In the genomic region with DNA sequence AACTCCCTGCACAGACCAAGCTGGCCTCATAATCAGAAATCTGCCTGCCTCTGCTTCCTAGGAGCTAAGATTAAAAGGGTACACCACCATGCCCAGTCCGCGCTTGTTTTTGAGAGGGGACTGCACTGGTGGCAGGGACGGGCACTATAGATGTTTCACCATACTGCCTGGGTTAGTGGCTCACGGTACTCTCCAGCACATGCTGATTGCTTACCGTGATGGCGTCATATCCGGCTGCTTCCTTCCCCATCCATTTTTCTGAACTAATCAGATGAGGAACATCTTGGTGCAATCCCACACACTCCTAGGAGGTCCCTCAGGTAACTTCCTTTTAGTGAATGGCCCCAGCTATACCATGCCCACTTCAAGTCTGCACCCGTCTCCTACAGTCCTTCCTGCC, we compare ENCODE assay signal across 22 mouse cellular contexts. TPM values are rescaled to one million over a fixed set of nuclear protein-coding genes. Genes with fewer than 3 reads are reported as not detected.
A peak's percentile ranks its signal among the peaks of the same experiment; 100 is the strongest.
DNase-seq lines count a peak whose midpoint lies in the region; ATAC-seq and TF ChIP-seq lines count a peak whose summit lies in the region.
"Had no signal": no experiment of that assay in that cellular context is flagged by ENCODE, and none has a peak within 500 bp of the region (broad histone marks: within the 10 kb centered on the region; RNA-seq: fewer than 3 reads in every experiment).

No protein-coding gene starts in this region.

- no peaks in the 10 kb centered on the region for H3K9me3 ChIP-seq in embryonic facial prominence, embryonic 13.5 days
- H3K9me3 ChIP-seq: embryonic facial prominence, embryonic 12.5 days had no signal

- peak overlapping the region; percentile 85; the same call in 1 of the 2 replicates for H3K27ac ChIP-seq in gastrocnemius, adult 2 months
- 0 out of 2 replicates have a peak overlapping the region, but pooled peaks have one; percentile 16 for H3K27ac ChIP-seq in embryonic facial prominence, embryonic 13.5 days

- no peak overlapping the region for H3K4me2 ChIP-seq in embryonic facial prominence, embryonic 13.5 days
- H3K4me2 ChIP-seq: embryonic facial prominence, embryonic 12.5 days; heart, embryonic 12.5 days had no signal

- no peak for DNase-seq in gastrocnemius, adult 2 months
- DNase-seq in gastrocnemius, postnatal 36 days = no peak
- DNase-seq in 416B (ENCODE audit: low read depth) = peak; percentile 33
- DNase-seq in cerebellum, postnatal 10 days = no peak
- DNase-seq in spleen, postnatal 14 days (ENCODE audit: low spot score in 2 of 2) = no peak
- DNase-seq in thymus, postnatal 25 days = no peak
- DNase-seq: adrenal gland, postnatal 14 days; cerebellum, adult 2 months; cerebellum, postnatal 14 days; embryo, embryonic 11 days; gastrocnemius, postnatal 10 days had no signal

- H3K4me3 ChIP-seq in gastrocnemius, adult 2 months = no peak overlapping the region
- no peak overlapping the region for H3K4me3 ChIP-seq in embryonic facial prominence, embryonic 13.5 days
- H3K4me3 ChIP-seq: embryonic facial prominence, embryonic 12.5 days; heart, embryonic 12.5 days had no signal

- H3K27me3 ChIP-seq in embryonic facial prominence, embryonic 13.5 days = no peaks in the 10 kb centered on the region
- H3K27me3 ChIP-seq: embryonic facial prominence, embryonic 12.5 days; Patski had no signal

- intact Hi-C loops in gastrocnemius, adult 2 months (cut with DNase I) = loop anchor here (5.0 kb wide), 1 partner anchor 43 kb away; no protein-coding TSS in a partner anchor
- intact Hi-C loops in gastrocnemius, postnatal 36 days (cut with DNase I) = no loop called here

- peaks cover 26% of the 10 kb centered on the region for H3K4me1 ChIP-seq in embryonic facial prominence, embryonic 13.5 days

- H3K36me3 ChIP-seq in embryonic facial prominence, embryonic 13.5 days = no peaks in the 10 kb centered on the region
- H3K36me3 ChIP-seq: embryonic facial prominence, embryonic 12.5 days; heart, embryonic 12.5 days had no signal

- TF ChIP-seq CTCF in gastrocnemius, adult 2 months (IDR thresholded peaks at IDR 0.05) = no peak

- WGBS in embryonic facial prominence, embryonic 13.5 days = 93% methylated on average over 8 of the region's 8 CpGs

- no peak overlapping the region for H3K9ac ChIP-seq in embryonic facial prominence, embryonic 13.5 days
- H3K9ac ChIP-seq: embryonic facial prominence, embryonic 12.5 days; heart, embryonic 12.5 days had no signal

- no peak for ATAC-seq in embryonic facial prominence, embryonic 13.5 days (ENCODE audit: insufficient number of reproducible peaks, insufficient read depth, low FRiP score, low TSS enrichment, low read depth)
- peak; percentile 59 for ATAC-seq in megakaryocyte progenitor cell, adult 5-6 weeks (replicated peaks; ENCODE audit: poor library complexity)
- ATAC-seq: activated CD4-positive, CD25-positive, alpha-beta regulatory T cell, adult 4 months; forebrain, embryonic 14.5 days; hindbrain, embryonic 16.5 days; inflammation-experienced regulatory T-cells, adult 6 months; Patski had no signal

RNA-seq across cellular contexts. Expression of gene Crispld2, which starts 52.7 kb away (rescaled TPM):
- total RNA-seq in gastrocnemius, adult 2 months (2021) = 10 to 100 TPM in 1 of 2 experiments, 1 to 10 TPM in 1; 9.5 to 19.6 TPM
- total RNA-seq in gastrocnemius, postnatal 36 days (2021) = 10 to 100 TPM in 1 of 2 experiments, 1 to 10 TPM in 1; 8.1 to 12.3 TPM
- polyA plus RNA-seq in embryonic facial prominence, embryonic 13.5 days (2015; fragmentation: Nextera tagmentation; extraction: Ambion mirVana) = 6.9 and 7.8 TPM in 2 replicates
- 0.49 and 0.54 TPM in 2 replicates for total RNA-seq in megakaryocyte progenitor cell, adult 5-6 weeks (2015)
- total RNA-seq in megakaryocyte progenitor cell, adult 5-6 weeks (2017) = 0.51 and 0.92 TPM in 2 replicates
- total RNA-seq: CH12.LX; common myeloid progenitor, adult 5-6 weeks had no signal
- polyA plus RNA-seq: activated CD4-positive, CD25-positive, alpha-beta regulatory T cell, adult 4 months had no signal

RNA-seq across cellular contexts. Expression of gene Zdhhc7, which starts 56.4 kb away (rescaled TPM):
- 10 to 100 TPM; 23.9 to 27.6 TPM for total RNA-seq in gastrocnemius, adult 2 months (2021)
- 10 to 100 TPM; 21.9 to 28.4 TPM for total RNA-seq in gastrocnemius, postnatal 36 days (2021)
- 31.2 and 36.0 TPM in 2 replicates for polyA plus RNA-seq in embryonic facial prominence, embryonic 13.5 days (2015; fragmentation: Nextera tagmentation; extraction: Ambion mirVana)
- total RNA-seq in megakaryocyte progenitor cell, adult 5-6 weeks (2015) = 10.5 and 11.1 TPM in 2 replicates
- total RNA-seq in megakaryocyte progenitor cell, adult 5-6 weeks (2017) = 19.4 and 24.7 TPM in 2 replicates

Comparison
In these comparisons a context has a peak if more than half of its experiments do, and no peak if none do; other contexts are left out.
1. RNA of gene Crispld2, which starts 52.7 kb away (total RNA-seq): 9.5 to 19.6 TPM in gastrocnemius, adult 2 months and 8.1 to 12.3 TPM in gastrocnemius, postnatal 36 days; 0.49 to 0.92 TPM in megakaryocyte progenitor cell, adult 5-6 weeks; every median in the first group is over 4 times any median in the second.